ENCODE assay signal across 11 mouse cellular contexts in the genomic region with DNA sequence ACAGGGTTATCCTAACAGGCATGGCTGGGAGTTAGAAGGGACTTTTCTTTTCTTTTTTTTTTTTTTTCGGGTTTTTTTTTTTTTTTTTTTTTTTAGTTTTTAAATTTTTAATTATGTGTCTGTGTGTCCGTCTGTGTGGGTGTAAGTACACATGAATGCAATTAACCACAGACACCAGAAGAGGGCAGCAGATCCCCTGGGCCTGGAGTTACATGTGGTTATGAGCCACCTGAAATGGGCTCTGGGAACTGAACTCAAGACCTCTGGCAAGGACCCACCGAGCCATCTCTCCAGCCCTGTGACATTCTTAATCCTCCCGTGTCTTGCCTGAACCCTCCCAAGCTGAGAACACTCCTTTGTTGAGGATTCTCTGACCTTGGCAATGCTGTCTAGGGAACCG.
DNase-seq lines count a peak whose midpoint lies in the region; ATAC-seq and TF ChIP-seq lines count a peak whose summit lies in the region.
"Had no signal": no experiment of that assay in that cellular context is flagged by ENCODE, and none has a peak within 500 bp of the region (broad histone marks: within the 10 kb centered on the region; RNA-seq: fewer than 3 reads in every experiment).

No protein-coding gene starts in this region.

- intact Hi-C loops in heart, postnatal 14 days (cut with DNase I): loop anchor here (5.0 kb wide), 1 partner anchor 67 kb away; no protein-coding TSS in a partner anchor

- peaks cover 17% of the 10 kb centered on the region for H3K4me1 ChIP-seq in liver, postnatal 0 days (ENCODE audit: insufficient read depth)
- peaks cover 14% of the 10 kb centered on the region for H3K4me1 ChIP-seq in liver, embryonic 11.5 days (replicated peaks; ENCODE audit: control insufficient read depth, insufficient read depth, low read length)
- H3K4me1 ChIP-seq in embryonic facial prominence, embryonic 14.5 days (ENCODE audit: control insufficient read depth, insufficient read depth, low read length): peaks cover 34% of the 10 kb centered on the region
- H3K4me1 ChIP-seq in small intestine, adult 2 months (ENCODE audit: control insufficient read depth, insufficient read depth, insufficient read length, low read length): peaks cover 28% of the 10 kb centered on the region

- H3K27me3 ChIP-seq in liver, postnatal 0 days (ENCODE audit: insufficient read depth, low read length): no peaks in the 10 kb centered on the region
- H3K27me3 ChIP-seq in liver, embryonic 11.5 days (replicated peaks; ENCODE audit: control insufficient read depth, insufficient read depth, low read length): no peaks in the 10 kb centered on the region
- H3K27me3 ChIP-seq in embryonic facial prominence, embryonic 14.5 days (replicated peaks; ENCODE audit: control insufficient read depth, insufficient read depth, low read length): no peaks in the 10 kb centered on the region
- no peaks in the 10 kb centered on the region for H3K27me3 ChIP-seq in small intestine, adult 2 months (ENCODE audit: control insufficient read depth, insufficient read depth, low read length)

- TF ChIP-seq CTCF in liver, postnatal 0 days (IDR thresholded peaks at IDR 0.05; ENCODE audit: low read depth): peak; percentile 46
- TF ChIP-seq CTCF in small intestine, adult 2 months (IDR thresholded peaks at IDR 0.05; ENCODE audit: extremely low read depth, insufficient read length, insufficient replicate concordance, low read depth, low read length): peak; percentile 10; the same call in 1 of the 2 replicates

- peak; percentile 56 for DNase-seq in CD4-positive, CD25-positive, alpha-beta regulatory T cell, adult 2 months (ENCODE audit: low read depth, low spot score)
- no peak for DNase-seq in liver, postnatal 0 days
- DNase-seq in liver, embryonic 11.5 days (ENCODE audit: low spot score): no peak
- no peak for DNase-seq in embryonic facial prominence, embryonic 14.5 days (ENCODE audit: low spot score)
- DNase-seq in heart, postnatal 14 days: no peak
- DNase-seq in adrenal gland, adult 18-20 months (ENCODE audit: low spot score in 2 of 2): no peak
- DNase-seq: layer of hippocampus, postnatal 36 days had no signal

- WGBS in liver, postnatal 0 days (ENCODE audit: insufficient replicate concordance): 83% methylated on average over 5 of the region's 5 CpGs
- 73% methylated on average over 5 of the region's 5 CpGs for WGBS in liver, embryonic 11.5 days
- WGBS in embryonic facial prominence, embryonic 14.5 days: 80% methylated on average over 5 of the region's 5 CpGs
- WGBS in small intestine, adult 2 months: 92% methylated on average over 5 of the region's 5 CpGs

- H3K4me3 ChIP-seq in liver, postnatal 0 days (ENCODE audit: low read depth, low read length): no peak overlapping the region
- H3K4me3 ChIP-seq in liver, embryonic 11.5 days (ENCODE audit: low read depth, low read length): no peak overlapping the region
- H3K4me3 ChIP-seq in embryonic facial prominence, embryonic 14.5 days (ENCODE audit: low read depth, low read length): no peak overlapping the region
- no peak overlapping the region for H3K4me3 ChIP-seq in small intestine, adult 2 months (ENCODE audit: low read depth, low read length)
- H3K4me3 ChIP-seq: heart, embryonic 13.5 days had no signal

- H3K9ac ChIP-seq in liver, postnatal 0 days (replicated peaks): no peak overlapping the region
- H3K9ac ChIP-seq in liver, embryonic 11.5 days (ENCODE audit: low read depth, low read length): no peak overlapping the region
- H3K9ac ChIP-seq in embryonic facial prominence, embryonic 14.5 days (ENCODE audit: low read depth, low read length): no peak overlapping the region
- H3K9ac ChIP-seq: heart, embryonic 13.5 days had no signal

- H3K36me3 ChIP-seq in liver, postnatal 0 days (replicated peaks; ENCODE audit: insufficient read depth, low read length): no peaks in the 10 kb centered on the region
- no peaks in the 10 kb centered on the region for H3K36me3 ChIP-seq in liver, embryonic 11.5 days (ENCODE audit: control insufficient read depth, insufficient read depth, low read length)
- H3K36me3 ChIP-seq in embryonic facial prominence, embryonic 14.5 days (ENCODE audit: control insufficient read depth, insufficient read depth, low read length): no peaks in the 10 kb centered on the region
- H3K36me3 ChIP-seq in small intestine, adult 2 months (ENCODE audit: control insufficient read depth, insufficient read depth, low read length): no peaks in the 10 kb centered on the region
- H3K36me3 ChIP-seq: heart, embryonic 13.5 days had no signal

- ATAC-seq in CD4-positive, CD25-positive, alpha-beta regulatory T cell, adult 4 months: no peak
- ATAC-seq in liver, postnatal 0 days: no peak
- ATAC-seq in liver, embryonic 11.5 days (replicated peaks; ENCODE audit: low FRiP score): no peak
- no peak for ATAC-seq in embryonic facial prominence, embryonic 14.5 days (ENCODE audit: low read depth)
- ATAC-seq: inflammation-experienced regulatory T-cells, adult 6 months had no signal

- no peak for TF ChIP-seq POLR2A in small intestine, adult 2 months (IDR thresholded peaks at IDR 0.05; ENCODE audit: low read depth, low read length)

- no peak overlapping the region for H3K27ac ChIP-seq in liver, postnatal 0 days (ENCODE audit: low read depth)
- H3K27ac ChIP-seq in liver, embryonic 11.5 days (ENCODE audit: low read depth, low read length): no peak overlapping the region
- peak overlapping the region; percentile 74 for H3K27ac ChIP-seq in embryonic facial prominence, embryonic 14.5 days (replicated peaks; ENCODE audit: low read depth, low read length)
- H3K27ac ChIP-seq in small intestine, adult 2 months (ENCODE audit: insufficient read depth, low read depth, low read length): no peak overlapping the region
- H3K27ac ChIP-seq: heart, embryonic 13.5 days had no signal

- H3K4me2 ChIP-seq in liver, postnatal 0 days (ENCODE audit: low read depth, low read length): no peak overlapping the region
- H3K4me2 ChIP-seq in liver, embryonic 11.5 days: no peak overlapping the region
- no peak overlapping the region for H3K4me2 ChIP-seq in embryonic facial prominence, embryonic 14.5 days (ENCODE audit: low read depth, low read length)
- H3K4me2 ChIP-seq: heart, embryonic 13.5 days had no signal

- no peak for TF ChIP-seq EP300 in liver, postnatal 0 days (IDR thresholded peaks at IDR 0.05; ENCODE audit: low read depth)

- H3K9me3 ChIP-seq in liver, postnatal 0 days (ENCODE audit: low read length): no peaks in the 10 kb centered on the region
- H3K9me3 ChIP-seq in liver, embryonic 11.5 days (ENCODE audit: control insufficient read depth, low read length): no peaks in the 10 kb centered on the region
- no peaks in the 10 kb centered on the region for H3K9me3 ChIP-seq in embryonic facial prominence, embryonic 14.5 days (ENCODE audit: control insufficient read depth, low read length)
- H3K9me3 ChIP-seq: heart, embryonic 13.5 days had no signal
